Mouse (Mus musculus) spleen, postnatal 10 days (tissue): Measurements from ENCODE around the gene Katnb1.

Experiments
- DNase-seq, 2 experiments: peaks; one replicate each; pipeline ENCODE4 v3.0.0; 2021 to 2022; ENCODE audit warnings: low spot score in 2 of 2

Katnb1 gene

DNA sequence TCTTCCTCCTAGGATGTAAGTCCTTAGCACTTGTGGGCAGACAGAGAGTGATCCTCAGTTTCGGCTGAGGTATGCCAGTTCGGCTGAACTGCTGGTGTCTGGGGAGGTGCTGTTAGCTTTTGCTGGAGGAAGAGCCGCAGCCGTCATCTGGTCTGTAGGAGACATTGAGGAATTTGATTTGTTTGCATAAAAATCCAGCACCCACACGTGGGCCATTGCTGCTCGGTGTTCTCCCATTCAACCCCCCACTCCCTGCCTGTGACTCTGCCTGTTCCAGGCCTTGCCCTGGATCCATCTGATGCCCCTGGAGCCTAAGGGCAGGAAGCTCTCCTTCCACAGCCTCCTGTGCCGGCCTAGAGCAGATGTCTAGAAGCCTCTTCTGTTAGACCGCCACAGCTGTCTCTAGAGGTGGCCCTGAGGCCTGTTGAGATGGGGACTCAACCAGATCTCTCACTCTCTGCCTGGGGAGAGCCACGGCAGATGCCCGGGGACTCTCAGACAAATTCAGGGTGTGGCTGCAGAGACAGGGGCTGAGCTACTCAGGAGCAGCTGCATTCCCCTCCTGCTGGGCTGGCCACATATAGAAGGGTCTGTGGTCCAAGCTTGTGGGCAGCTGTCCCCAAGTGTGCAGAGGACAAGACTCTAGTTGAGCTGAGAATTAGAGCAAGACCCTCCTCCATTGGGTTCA is 3.9 kb downstream of the Katnb1 start:
- DNase-seq = no peak

- DNase-seq = no peak
These were observed 4.6 kb downstream of the Katnb1 start for GRCm38 (mm10) chr8:95085432-95086141.

GRCm38 (mm10) chr8:95093574-95093973 is 12.6 kb downstream of the Katnb1 start:
- DNase-seq = no peak

DNA sequence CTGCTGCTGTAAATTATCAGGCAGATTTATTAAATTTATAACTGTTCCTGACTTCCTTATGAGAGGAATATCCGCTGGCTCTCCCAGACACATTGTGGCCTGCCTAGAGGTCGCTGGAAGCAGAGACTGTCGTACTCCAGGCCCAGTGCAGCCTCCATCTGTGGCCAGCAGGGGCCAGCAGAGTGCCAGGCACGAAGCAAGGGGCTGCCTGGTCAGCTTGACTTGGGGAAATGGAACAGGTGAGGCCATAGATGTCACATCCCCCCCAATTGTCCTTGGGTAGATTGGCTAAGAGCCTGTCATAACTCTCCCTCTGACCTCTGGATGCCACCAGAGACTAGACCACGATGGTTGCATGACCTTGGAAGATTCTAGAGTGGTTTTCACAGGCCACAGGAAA is 18.0 kb downstream of the Katnb1 start:
- peak; percentile 34 to 67 for DNase-seq

- DNase-seq = no peak
These were observed 21.0 kb downstream of the Katnb1 start for GRCm38 (mm10) chr8:95101972-95102371.

DNA sequence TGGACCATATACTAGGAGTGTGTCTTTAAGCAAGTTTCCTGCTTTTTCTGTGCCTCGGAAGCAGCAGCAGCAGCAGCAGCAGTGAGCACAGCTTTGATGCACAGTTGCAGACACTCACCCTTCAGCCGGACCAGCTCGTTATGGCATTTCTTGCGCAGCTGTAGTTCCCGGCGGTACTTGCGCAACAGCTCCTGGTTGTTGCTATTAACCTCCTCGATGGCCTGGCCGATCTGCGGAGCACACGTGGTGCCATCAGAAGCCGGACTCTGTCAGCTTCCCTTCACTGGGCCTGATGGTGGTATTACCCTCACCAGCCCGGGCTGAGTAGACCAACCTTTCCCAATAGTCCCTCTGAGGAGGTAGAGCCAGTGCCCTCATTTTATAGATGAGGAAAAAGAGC is 26.3 kb downstream of the Katnb1 start:
- no peak for DNase-seq

DNA sequence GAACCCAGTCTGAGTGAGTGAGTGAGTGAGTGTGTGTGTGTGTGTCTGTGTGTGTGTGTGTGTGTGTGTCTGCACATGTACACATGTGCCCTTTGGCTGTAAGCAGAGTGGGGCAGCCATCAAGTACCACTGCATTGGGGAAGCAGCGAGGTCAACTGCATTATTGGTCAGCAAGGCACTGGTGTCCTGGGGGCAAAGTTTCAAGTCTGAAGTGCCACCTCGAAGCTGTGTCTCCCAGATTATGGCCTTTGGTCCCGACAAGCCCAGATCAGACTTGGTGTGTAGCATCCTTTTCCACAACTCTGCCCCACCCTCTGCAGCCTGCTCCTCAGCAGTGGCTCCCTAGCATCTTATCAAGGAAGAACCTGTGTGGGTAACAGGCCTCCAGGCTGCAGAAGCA is 31.6 kb downstream of the Katnb1 start:
- no peak for DNase-seq

DNA sequence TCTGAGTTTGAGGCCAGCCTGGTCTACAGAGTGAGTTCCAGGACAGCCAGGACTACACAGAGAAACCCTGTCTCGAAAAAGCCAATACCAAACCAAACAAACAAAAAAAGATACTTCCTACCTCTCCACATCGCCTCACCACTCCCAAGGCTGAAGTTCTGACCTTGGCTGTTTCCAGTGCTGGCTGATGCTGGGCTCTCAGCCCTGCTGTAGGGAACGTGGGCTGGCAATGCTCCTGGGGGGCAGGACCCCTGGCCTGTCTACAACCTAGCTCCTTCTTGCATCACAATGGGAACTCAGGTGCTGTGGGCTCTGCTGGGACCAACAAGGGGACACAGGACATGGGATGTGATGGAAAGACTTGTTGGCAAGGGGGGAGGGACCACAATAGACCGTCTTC is 32.1 kb downstream of the Katnb1 start:
- no peak for DNase-seq

GRCm38 (mm10) chr8:95113750-95114149 is 32.8 kb downstream of the Katnb1 start:
- no peak for DNase-seq

DNA sequence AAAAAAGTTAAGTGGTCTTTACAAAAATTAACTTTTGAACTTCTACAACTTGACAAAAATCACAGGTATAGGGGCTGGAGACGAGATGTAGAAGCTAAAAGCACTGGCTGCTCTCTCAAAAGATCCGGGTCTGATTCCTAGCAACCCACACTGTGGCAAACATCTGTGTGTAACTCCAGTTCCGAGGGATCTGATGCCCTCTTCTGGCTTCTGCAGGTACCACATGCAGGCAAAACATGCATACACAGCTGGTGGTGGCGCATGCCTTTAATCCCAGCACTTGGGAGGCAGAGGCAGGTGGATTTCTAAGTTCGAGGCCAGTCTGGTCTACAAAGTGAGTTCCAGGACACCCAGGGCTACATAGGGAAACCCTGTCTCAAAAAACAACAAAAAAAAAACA is 42.5 kb downstream of the Katnb1 start:
- DNase-seq = no peak

- DNase-seq = no peak
These were observed 45.5 kb downstream of the Katnb1 start for GRCm38 (mm10) chr8:95126497-95126896.

DNA sequence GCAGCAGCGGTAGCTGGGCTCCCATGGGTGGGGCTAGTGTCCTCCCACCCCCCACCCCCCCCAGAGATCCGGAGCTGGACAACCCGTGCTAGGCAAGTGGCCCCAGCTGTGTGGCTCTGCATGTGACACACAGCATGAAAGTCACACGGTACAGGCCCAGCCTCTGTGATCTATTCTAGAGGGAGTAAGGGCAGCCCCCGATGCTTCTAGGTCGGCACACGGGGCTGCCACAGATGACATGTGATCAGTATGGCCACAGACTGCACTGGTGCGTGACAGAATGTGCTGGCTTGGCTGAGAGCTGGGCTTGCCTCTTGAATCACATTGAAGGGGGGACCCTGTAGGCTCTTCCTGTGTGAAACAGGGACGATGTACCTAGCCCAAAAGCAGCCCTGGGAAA is 46.7 kb downstream of the Katnb1 start:
- no peak for DNase-seq

DNA sequence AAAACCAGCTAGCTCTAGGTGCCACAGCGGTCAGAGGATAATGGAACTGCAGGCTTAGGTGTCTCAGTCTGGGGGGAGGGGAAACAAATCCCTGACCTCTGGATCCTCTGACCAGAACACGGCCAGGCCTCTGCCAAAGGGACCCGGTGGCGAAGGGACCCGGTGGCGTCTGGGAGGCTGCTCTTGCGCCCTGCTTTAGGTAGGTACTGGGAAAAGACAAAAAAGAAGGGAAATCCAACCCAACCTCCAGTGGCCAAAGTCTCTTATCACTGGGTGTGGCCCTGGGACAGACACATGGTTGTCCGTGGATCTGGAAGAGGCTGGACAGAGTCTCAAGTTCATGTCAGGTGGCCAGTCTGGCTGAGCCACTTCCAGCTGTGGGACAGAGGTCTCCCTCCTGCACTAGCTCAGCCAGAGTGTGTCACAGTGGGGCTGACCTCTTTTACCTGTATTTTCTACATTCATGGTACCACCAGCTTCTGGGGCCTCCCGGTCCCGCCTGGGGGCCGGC is 47.8 kb downstream of the Katnb1 start:
- DNase-seq = no peak

- DNase-seq = no peak
These were observed 50.1 kb downstream of the Katnb1 start for GRCm38 (mm10) chr8:95130966-95131537.

GRCm38 (mm10) chr8:95131983-95132382 is 51.0 kb downstream of the Katnb1 start:
- no peak for DNase-seq

GRCm38 (mm10) chr8:95134186-95134585 is 53.2 kb downstream of the Katnb1 start:
- no peak for DNase-seq

DNA sequence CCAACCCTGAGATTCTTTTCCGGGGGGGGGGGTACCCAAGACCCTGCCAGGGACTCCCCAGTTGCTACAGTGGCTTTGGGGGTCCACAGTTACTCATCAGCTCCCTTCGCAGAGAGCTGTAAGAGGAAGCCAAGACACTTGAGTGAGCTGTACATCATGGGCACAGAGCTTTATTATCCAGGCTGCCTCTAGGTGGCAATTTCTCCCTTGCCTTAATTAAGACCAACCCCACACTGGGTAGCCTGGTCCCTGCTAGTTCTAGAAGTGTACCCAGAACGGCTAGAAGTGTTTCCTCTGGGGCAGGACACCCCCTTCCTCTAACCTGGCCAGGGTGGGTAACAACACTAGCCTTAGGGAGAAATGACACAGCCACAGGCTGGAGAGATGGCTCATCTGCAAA is 54.3 kb downstream of the Katnb1 start:
- no peak for DNase-seq

GRCm38 (mm10) chr8:95136218-95136617 is 55.2 kb downstream of the Katnb1 start:
- no peak for DNase-seq

DNA sequence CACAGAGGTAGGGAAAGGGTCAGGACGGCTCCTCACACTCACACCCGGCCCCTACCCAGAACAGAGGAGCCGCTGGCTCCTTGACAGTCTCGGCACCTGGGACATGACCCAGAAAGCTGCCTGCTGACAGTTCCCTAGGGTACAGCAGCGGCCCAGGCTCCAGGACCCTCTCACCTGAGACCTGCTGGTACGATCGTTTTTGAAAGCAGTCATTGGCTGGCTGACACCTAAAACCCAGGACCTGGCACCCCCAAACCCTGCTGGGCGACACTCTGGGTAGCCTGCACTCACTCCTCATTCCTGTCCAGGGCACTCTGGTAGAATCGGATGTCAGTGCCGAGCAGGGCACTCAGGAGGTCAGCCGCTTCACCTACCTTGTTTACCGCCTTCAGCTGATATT is 56.2 kb downstream of the Katnb1 start:
- DNase-seq = no peak

- no peak for DNase-seq
These were observed 56.7 kb downstream of the Katnb1 start for GRCm38 (mm10) chr8:95137641-95138098.

DNA sequence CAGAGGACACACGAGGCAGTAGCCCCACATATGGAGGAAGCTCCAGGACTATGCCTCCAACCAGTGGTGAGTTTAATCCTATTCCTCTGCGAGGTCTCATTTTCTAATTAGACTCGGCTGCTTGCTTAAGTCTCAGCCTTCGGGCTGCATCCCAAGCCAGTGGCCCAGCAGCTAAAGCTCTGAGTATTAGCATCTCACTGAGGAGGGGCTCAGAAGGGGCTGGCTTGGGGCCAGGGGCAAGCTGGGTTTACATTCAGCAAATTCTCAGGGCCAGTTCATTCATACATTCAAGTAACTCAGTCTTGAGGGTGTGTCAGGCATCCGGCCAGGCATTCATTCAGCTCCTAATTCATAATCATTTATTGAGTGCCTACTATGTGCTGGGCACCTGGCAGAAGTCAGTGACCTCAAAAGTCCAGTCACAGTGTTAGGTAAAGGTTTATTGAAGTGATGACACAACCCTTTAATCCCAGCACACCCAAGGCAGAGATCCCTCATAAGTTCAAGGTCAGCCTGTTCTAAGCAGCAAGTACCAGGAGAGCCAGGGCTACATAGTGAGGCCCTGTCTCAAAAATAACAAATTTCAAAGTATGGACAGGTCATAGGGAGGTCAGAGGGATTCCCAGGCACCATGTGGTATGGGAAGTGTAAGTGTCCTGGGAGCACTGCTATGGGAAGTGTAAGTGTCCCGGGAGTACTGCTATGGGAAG is 57.5 kb downstream of the Katnb1 start:
- DNase-seq = no peak

GRCm38 (mm10) chr8:95139051-95139365 is 58.0 kb downstream of the Katnb1 start:
- no peak for DNase-seq
